Mouse (Mus musculus) ES-E14 (cell line): ENCODE measurements at regions not wholly inside any gene's neighbourhood (a gene's known extent, or its start where the extent isn't known, plus 50 kb on each side); places are given as distances from the start of the nearest gene placed in this dataset.

Experiments used
- CHD2 ChIP-seq: IDR thresholded peaks from 2 replicates; pipeline ENCODE4 v1.6.1; 2014; ENCODE audit warnings: mild to moderate bottlenecking, low read depth, low read length, inconsistent platforms
- HCFC1 ChIP-seq: IDR thresholded peaks from 2 replicates; pipeline ENCODE4 v1.6.1; 2012; ENCODE audit warnings: low read length, inconsistent platforms, borderline replicate concordance; ENCODE audit not compliant: insufficient read depth
- MAFK ChIP-seq: IDR thresholded peaks from 2 replicates; pipeline ENCODE4 v1.6.1; 2014; ENCODE audit warnings: mild to moderate bottlenecking, low read depth, low read length, inconsistent platforms; ENCODE audit not compliant: insufficient read depth

- no peak for TF ChIP-seq HCFC1
- no peak for TF ChIP-seq CHD2
- TF ChIP-seq MAFK = no peak
Observed at GRCm38 (mm10) chr2:168831740-168832139, 64.0 kb upstream of the Sall4 start.
